Mouse (Mus musculus) forebrain, embryonic 10.5 days (tissue): Measurements from ENCODE around the gene Boc. TPM values are rescaled to one million over a fixed set of nuclear protein-coding genes. Genes with fewer than 3 reads are reported as not detected.
A peak's percentile ranks its signal among the peaks of the same experiment; 100 is the strongest.

ENCODE experiments used
- DNase-seq: peaks from one replicate; pipeline ENCODE4 v3.0.0-alpha.2; 2017; ENCODE audit warnings: low spot score; ENCODE audit errors: extremely low spot score
- H3K27ac ChIP-seq: fragments of 300-500 bp; sonication (generic); 2 replicates; pipeline ENCODE4 v1.5.1; 2016; ENCODE audit warnings: mild to moderate bottlenecking
- H3K27me3 ChIP-seq: fragments of 300-500 bp; sonication (generic); 2 replicates; pipeline ENCODE4 v1.6.1; 2016; ENCODE audit warnings: mild to moderate bottlenecking; ENCODE audit not compliant: poor library complexity, severe bottlenecking
- H3K36me3 ChIP-seq: fragments of 300-500 bp; sonication (generic); replicated peaks from 2 replicates; pipeline ENCODE4 v1.6.1; 2016; ENCODE audit warnings: mild to moderate bottlenecking, moderate library complexity
- H3K4me1 ChIP-seq: fragments of 300-500 bp; sonication (generic); 2 replicates; pipeline ENCODE4 v1.6.1; 2016
- H3K4me3 ChIP-seq: fragments of 300-500 bp; sonication (generic); 2 replicates; pipeline ENCODE4 v1.5.1; 2016; ENCODE audit warnings: mild to moderate bottlenecking, moderate library complexity
- H3K9me3 ChIP-seq: fragments of 300-500 bp; sonication (generic); 2 replicates; pipeline ENCODE4 v1.6.1; 2016; ENCODE audit warnings: mild to moderate bottlenecking, moderate library complexity
- WGBS: fragments of 180-500 bp; shearing (Covaris S2); methylation state at CpG from one replicate; pipeline ENCODE4 v1.1.7; 2016; 5-methylcytosine and 5-hydroxymethylcytosine counted together
- polyA plus RNA-seq: library from polyadenylated mRNA; unstranded; fragments of >200 nt; fragmentation: Nextera tagmentation; extraction: Ambion mirVana; gene quantifications from 2 replicates; pipeline ENCODE4 v1.2.1, GENCODE M21; 2016

Boc gene
- polyA plus RNA-seq, 1 experiment from 2014 or later: 25.9 TPM

DNA sequence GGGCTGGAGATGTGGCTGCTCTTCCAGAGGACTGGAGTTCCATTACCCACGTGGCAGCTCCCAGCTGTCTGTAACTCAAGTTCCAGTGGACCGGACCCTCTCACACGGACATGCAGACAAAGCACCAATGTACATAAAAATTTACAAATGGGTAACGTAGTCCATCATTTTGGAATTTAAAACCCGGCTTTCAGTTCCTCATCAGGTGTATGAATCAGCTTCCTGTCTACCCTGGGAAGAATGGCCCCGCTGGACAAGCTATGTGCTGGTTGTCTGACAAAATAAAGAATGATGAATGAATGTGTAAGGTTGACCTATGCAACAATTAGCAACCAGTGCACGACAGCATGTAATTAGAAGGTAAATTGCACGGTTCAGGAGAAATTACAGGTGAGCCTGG lies 5.7 kb upstream of the Boc start:
- no peaks in the 10 kb centered on the region for H3K36me3 ChIP-seq
- H3K27ac ChIP-seq: no peak overlapping the region
- DNase-seq: no peak
- WGBS: 85% methylated on average over 8 of the region's 8 CpGs
- no peaks in the 10 kb centered on the region for H3K9me3 ChIP-seq
- peaks cover 9% of the 10 kb centered on the region for H3K27me3 ChIP-seq
- H3K4me1 ChIP-seq: peaks cover 46% of the 10 kb centered on the region
- H3K4me3 ChIP-seq: no peak overlapping the region

DNA sequence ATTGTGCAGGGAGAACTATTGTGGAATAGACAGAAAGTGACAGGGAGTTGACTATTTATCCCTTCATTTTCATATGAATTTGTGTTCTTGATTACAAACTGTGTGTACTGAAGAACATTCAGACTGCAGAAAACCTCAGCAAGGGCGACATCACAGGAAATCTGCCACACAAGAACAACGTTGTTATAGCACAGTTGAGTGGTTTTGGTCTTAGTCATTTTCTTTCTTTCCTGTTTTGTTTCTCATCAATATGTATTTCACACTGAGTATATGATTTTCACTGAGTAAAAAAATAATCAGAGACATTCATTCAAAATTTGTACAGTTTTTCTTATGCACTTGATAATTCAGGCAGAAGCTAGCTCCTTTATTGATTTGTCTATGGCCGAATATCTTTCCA lies 3.4 kb upstream of the Boc start:
- H3K4me1 ChIP-seq: peaks cover 59% of the 10 kb centered on the region
- H3K4me3 ChIP-seq: no peak overlapping the region
- H3K9me3 ChIP-seq: no peaks in the 10 kb centered on the region
- peaks cover 9% of the 10 kb centered on the region for H3K27me3 ChIP-seq
- DNase-seq: no peak
- no peaks in the 10 kb centered on the region for H3K36me3 ChIP-seq
- 86% methylated on average over 3 of the region's 3 CpGs for WGBS
- H3K27ac ChIP-seq: no peak overlapping the region

DNA sequence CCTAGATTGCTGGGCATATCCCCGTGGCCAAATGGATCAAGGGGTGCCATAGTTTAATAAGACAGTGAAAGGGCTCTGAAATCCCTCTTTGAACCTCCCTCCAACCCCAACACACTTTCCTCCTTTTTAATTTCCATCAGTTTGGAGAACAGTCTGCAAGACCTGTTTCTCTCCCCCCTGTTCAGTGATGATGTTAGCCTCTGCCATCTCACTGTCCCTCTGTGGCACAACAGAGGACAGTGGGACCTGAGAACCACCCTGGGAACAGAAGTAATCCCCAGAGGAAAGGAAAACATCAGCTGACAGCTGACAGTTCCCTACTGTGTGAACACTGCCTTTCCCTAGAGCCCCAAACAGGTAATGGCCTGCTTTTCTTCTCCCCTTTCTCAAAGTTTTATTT lies 1.5 kb upstream of the Boc start:
- WGBS: 18% methylated on average over 1 of the region's 1 CpGs
- H3K9me3 ChIP-seq: no peaks in the 10 kb centered on the region
- peaks cover 66% of the 10 kb centered on the region for H3K4me1 ChIP-seq
- H3K36me3 ChIP-seq: no peaks in the 10 kb centered on the region
- no peak overlapping the region for H3K4me3 ChIP-seq
- peak overlapping the region; percentile 99 for H3K27ac ChIP-seq
- no peak for DNase-seq
- H3K27me3 ChIP-seq: peaks cover 9% of the 10 kb centered on the region

DNA sequence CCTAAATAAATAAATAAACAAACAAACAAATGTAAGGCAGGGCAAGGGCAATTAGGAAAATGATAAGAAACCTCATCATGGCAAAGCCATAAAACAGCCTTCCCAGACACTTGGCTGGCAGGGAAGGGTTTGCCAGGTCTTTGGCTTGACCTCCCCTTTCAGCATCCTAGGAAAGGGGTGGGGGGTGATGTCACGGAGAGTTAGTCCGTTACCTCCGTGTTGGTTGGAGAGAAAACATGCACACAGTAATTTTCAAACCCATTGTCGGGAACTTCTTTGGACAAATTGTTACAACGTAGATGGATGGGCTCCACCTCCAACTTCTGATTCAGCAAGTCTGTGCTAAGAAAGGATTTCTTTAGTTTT lies 616 bp upstream of the Boc start:
- Histone ChIP-seq H3K4me1 (peaks cover 64% of the 10 kb centered on the region), H3K4me3 (peak overlapping the region; percentile 91), H3K36me3 (0 out of 2 replicates have a peak, but pooled peaks cover 2% of the 10 kb centered on the region), H3K27ac (peak overlapping the region; percentile 99), H3K27me3 (peaks cover 9% of the 10 kb centered on the region), H3K9me3 (no peaks in the 10 kb centered on the region)
- no peak for DNase-seq
- 9% methylated on average over 5 of the region's 5 CpGs for WGBS

- no peaks in the 10 kb centered on the region for H3K9me3 ChIP-seq
- H3K36me3 ChIP-seq: peaks cover 14% of the 10 kb centered on the region
- peak overlapping the region; percentile 99 for H3K27ac ChIP-seq
- peak; percentile 75 for DNase-seq
- peaks cover 77% of the 10 kb centered on the region for H3K4me1 ChIP-seq
- peak overlapping the region; percentile 91 for H3K4me3 ChIP-seq
- WGBS: under 1% methylated on average over 47 of the region's 47 CpGs
- H3K27me3 ChIP-seq: peaks cover 9% of the 10 kb centered on the region
These were observed 831 bp downstream of the Boc start for GRCm38 (mm10) chr16:44557661-44558470.

DNA sequence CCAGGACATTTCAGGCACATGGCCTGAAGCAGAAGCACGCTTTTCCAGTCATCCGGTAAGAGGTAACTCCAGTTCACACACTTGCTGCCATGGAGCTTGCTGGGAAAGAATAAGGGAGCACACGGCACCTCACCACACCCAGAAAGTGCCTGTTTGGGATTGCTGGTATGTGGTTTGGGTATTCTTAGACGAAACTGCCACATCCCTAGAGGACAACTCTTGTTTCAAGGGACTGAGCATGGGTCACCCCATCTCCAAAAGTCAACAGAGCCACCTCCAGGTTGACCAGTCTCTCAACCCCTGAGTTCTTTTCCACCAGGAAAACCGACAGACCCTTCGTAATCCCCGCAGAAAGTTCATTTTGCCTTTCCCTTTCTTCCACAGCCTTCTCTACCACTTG lies 1.6 kb downstream of the Boc start:
- WGBS: 15% methylated on average over 7 of the region's 7 CpGs
- H3K4me3 ChIP-seq: peak overlapping the region; percentile 91
- no peak for DNase-seq
- H3K36me3 ChIP-seq: peaks cover 19% of the 10 kb centered on the region
- H3K27me3 ChIP-seq: peaks cover 9% of the 10 kb centered on the region
- H3K27ac ChIP-seq: peak overlapping the region; percentile 99
- H3K9me3 ChIP-seq: no peaks in the 10 kb centered on the region
- H3K4me1 ChIP-seq: peaks cover 85% of the 10 kb centered on the region

GRCm38 (mm10) chr16:44555791-44556709 lies 2.6 kb downstream of the Boc start:
- Histone ChIP-seq H3K9me3 (no peaks in the 10 kb centered on the region), H3K27me3 (peaks cover 9% of the 10 kb centered on the region), H3K4me3 (peak overlapping the region; percentile 91), H3K27ac (peak overlapping the region; percentile 99), H3K36me3 (peaks cover 25% of the 10 kb centered on the region), H3K4me1 (peaks cover 94% of the 10 kb centered on the region)
- WGBS: 41% methylated on average over 9 of the region's 9 CpGs
- DNase-seq: no peak

- Histone ChIP-seq H3K27ac (no peak overlapping the region), H3K4me3 (peak overlapping the region; percentile 26; the same call in 1 of the 2 replicates), H3K36me3 (peaks cover 43% of the 10 kb centered on the region), H3K4me1 (peaks cover 95% of the 10 kb centered on the region), H3K9me3 (no peaks in the 10 kb centered on the region; the same call in 1 of the 2 replicates), H3K27me3 (no peaks in the 10 kb centered on the region; the same call in 1 of the 2 replicates)
- 85% methylated on average over 8 of the region's 8 CpGs for WGBS
- DNase-seq: no peak
These were observed 4.8 kb downstream of the Boc start for GRCm38 (mm10) chr16:44553861-44554260.

DNA sequence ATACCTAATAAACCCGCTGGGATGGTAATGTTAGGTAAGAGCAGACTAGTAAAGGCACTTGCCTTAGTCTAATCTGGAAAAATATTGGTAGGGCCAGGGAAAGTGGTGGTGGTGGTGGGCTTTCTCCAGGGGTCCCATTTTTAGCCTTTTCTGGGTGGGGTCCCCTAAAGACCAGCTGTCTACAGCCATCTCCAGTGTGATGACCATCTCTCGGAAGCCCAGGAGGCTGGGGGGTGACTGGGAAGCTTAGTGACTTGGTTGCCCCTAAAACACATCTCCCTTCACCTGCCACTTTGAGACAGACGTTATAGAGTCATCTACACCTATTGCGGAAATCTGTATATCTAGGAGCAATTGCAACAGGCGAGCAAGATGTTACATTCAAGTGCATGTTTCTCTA lies 6.0 kb downstream of the Boc start:
- H3K9me3 ChIP-seq: no peaks in the 10 kb centered on the region; the same call in 1 of the 2 replicates
- WGBS: 84% methylated on average over 5 of the region's 5 CpGs
- no peaks in the 10 kb centered on the region; the same call in 1 of the 2 replicates for H3K27me3 ChIP-seq
- H3K27ac ChIP-seq: 0 out of 2 replicates have a peak overlapping the region, but pooled peaks have one; percentile 61
- peak overlapping the region; percentile 23; the same call in 1 of the 2 replicates for H3K4me3 ChIP-seq
- peaks cover 87% of the 10 kb centered on the region for H3K4me1 ChIP-seq
- no peak for DNase-seq
- peaks cover 54% of the 10 kb centered on the region for H3K36me3 ChIP-seq

DNA sequence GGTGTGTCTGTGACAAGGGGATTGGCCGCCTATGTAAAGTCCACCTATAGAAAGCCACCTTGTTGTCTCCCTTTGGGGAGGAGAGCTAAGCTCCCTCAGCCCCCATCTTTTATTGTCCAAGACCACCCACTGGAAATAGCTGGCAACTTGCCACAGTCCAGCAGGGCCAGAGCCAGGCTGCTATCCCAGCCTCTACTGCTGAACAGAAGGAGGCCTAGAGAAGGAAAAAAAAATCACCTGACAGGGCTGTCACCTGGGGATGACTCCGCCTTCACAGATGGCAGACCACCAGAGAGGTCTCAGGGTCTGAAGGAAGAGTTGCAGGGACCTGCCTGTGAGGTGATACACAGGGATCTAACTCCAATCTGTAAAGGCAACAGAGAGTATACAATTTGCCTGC lies 6.7 kb downstream of the Boc start:
- peak overlapping the region; percentile 23; the same call in 1 of the 2 replicates for H3K4me3 ChIP-seq

DNA sequence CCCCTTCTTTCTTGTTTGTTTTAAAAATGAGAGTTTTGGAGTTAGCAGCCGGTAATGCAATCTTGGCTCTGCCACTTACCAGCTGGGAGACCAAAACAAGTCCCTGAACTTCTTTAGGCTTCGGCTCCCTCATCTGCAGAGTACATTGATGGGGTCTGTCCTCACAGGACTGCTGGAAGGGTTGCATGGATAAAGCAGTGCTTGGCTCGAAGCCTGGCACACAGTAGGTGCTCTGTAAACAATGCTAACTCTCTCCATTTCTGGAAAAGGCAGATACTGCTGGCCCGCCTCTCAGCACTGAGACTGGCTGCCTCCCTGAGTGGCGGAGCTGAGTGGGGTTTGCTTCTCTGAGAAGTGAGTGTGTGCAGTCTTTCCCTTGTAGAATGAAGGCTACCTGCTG lies 7.2 kb downstream of the Boc start:
- Histone ChIP-seq H3K9me3 (no peaks in the 10 kb centered on the region; the same call in 1 of the 2 replicates), H3K27ac (peak overlapping the region; percentile 61; the same call in 1 of the 2 replicates), H3K4me1 (peaks cover 87% of the 10 kb centered on the region), H3K27me3 (no peaks in the 10 kb centered on the region; the same call in 1 of the 2 replicates), H3K4me3 (no peak overlapping the region; the same call in 1 of the 2 replicates), H3K36me3 (peaks cover 67% of the 10 kb centered on the region)
- no peak for DNase-seq
- WGBS: 45% methylated on average over 5 of the region's 5 CpGs

More for the DNA sequence above, 6.7 kb downstream of the Boc start:
- DNase-seq: peak; percentile 17
- Histone ChIP-seq H3K27ac (peak overlapping the region; percentile 61), H3K27me3 (no peaks in the 10 kb centered on the region; the same call in 1 of the 2 replicates), H3K36me3 (peaks cover 61% of the 10 kb centered on the region), H3K9me3 (no peaks in the 10 kb centered on the region; the same call in 1 of the 2 replicates), H3K4me1 (peaks cover 87% of the 10 kb centered on the region)
- 55% methylated on average over 2 of the region's 2 CpGs for WGBS

GRCm38 (mm10) chr16:44550843-44551242 lies 7.9 kb downstream of the Boc start:
- Histone ChIP-seq H3K36me3 (peaks cover 68% of the 10 kb centered on the region), H3K4me3 (no peak overlapping the region; the same call in 1 of the 2 replicates), H3K27me3 (no peaks in the 10 kb centered on the region; the same call in 1 of the 2 replicates), H3K9me3 (no peaks in the 10 kb centered on the region; the same call in 1 of the 2 replicates), H3K4me1 (peaks cover 87% of the 10 kb centered on the region), H3K27ac (peak overlapping the region; percentile 64)
- 39% methylated on average over 5 of the region's 5 CpGs for WGBS
- no peak for DNase-seq
